Mouse (Mus musculus) layer of hippocampus, postnatal 10 days (tissue): ENCODE results near the gene Zscan4e. TPM values are rescaled to one million over a fixed set of nuclear protein-coding genes. Genes with fewer than 3 reads are reported as not detected.
"Not testable (repeated sequence)": the region's sequence is repeated elsewhere in the genome, so short reads cannot be mapped to it uniquely, and the experiment has no call there.

Source experiments
- DNase-seq, 2 experiments: peaks; one replicate each; pipeline ENCODE4 v3.0.0; 2021; ENCODE audit warnings: low spot score in 2 of 2
- long read RNA-seq: library from polyadenylated mRNA; stranded (forward); transcript quantifications from one replicate; pipeline ENCODE4 v2.0.0, GENCODE M21; 2023
- microRNA-seq, 2 experiments: library from miRNA; unstranded; fragments of <30 nt; microRNA quantifications; one replicate each; pipeline ENCODE4 v1.2.0; 2021
- total RNA-seq, 2 experiments: library from RNA; stranded (reverse); gene quantifications; 2 replicates each; pipeline ENCODE4 v1.2.3; 2021

Zscan4e gene
- total RNA-seq, result not detected
- long read RNA-seq, result 0 reads

GRCm38 (mm10) chr7:11310582-11310981, at the start of gene Zscan4e:
Gene Zscan4e, minus strand, starts transcription at chr7:11310682.
- DNase-seq, result not testable (repeated sequence)

Small RNA genes within 50 kb of the gene (microRNA-seq; reads per million reads assigned to microRNA genes)
- 0 reads per million in 2 experiments for gene Gm23087
- gene Gm26248, result 0 reads per million in 2 experiments

Other genes with a start within 250 kb of the Zscan4e start
- gene Zscan4-ps1, start 241.0 kb downstream of the Zscan4e start, total RNA-seq, result not detected
- not detected for gene Zscan4d, start 144.5 kb downstream of the Zscan4e start, total RNA-seq
- not detected for gene Zscan4f, start 87.2 kb upstream of the Zscan4e start, total RNA-seq
- not detected for gene Zscan4-ps2, start 203.6 kb upstream of the Zscan4e start, total RNA-seq